Mouse (Mus musculus) urinary bladder, postnatal 10 days (tissue): ENCODE results near the gene Ehd1.
"Not testable (repeated sequence)": the region's sequence is repeated elsewhere in the genome, so short reads cannot be mapped to it uniquely, and the experiment has no call there.

Experiments used
- DNase-seq: peaks from one replicate; pipeline ENCODE4 v3.0.0; 2022; ENCODE audit warnings: low spot score

Gene Ehd1

GRCm38 (mm10) chr19:6302114-6302513 lies 25.6 kb downstream of the Ehd1 start:
- no peak for DNase-seq

DNA sequence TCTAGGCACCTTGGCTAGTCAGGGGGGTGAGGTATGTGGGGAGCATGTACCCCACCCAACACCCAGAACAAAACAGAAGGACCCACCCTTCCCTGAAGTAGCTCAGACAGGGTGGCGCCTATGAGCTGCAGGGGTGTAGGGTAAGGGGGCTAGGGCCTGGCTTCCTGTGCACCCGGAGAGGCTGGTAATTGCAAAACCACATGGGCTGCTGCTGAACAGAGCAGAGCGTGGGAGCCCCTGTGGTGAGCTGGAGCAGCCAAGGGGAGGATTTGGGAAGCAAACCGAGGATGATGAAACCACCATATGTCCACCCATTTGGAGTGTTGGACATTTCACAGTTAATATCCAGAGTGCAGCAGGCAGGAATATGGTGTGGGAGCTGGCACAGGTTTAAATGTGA lies 26.0 kb downstream of the Ehd1 start:
- no peak for DNase-seq

GRCm38 (mm10) chr19:6303831-6304230 lies 27.3 kb downstream of the Ehd1 start:
- DNase-seq = no peak

- DNase-seq = peak; percentile 80
Measured at GRCm38 (mm10) chr19:6304787-6305516, 28.4 kb downstream of the Ehd1 start.

- no peak for DNase-seq
Measured at GRCm38 (mm10) chr19:6305517-6306115, 29.1 kb downstream of the Ehd1 start.

GRCm38 (mm10) chr19:6306137-6306551 lies 29.6 kb downstream of the Ehd1 start, which contains the start of gene Cdc42bpg:
Cdc42bpg (plus strand) TSS chr19:6306456.
- peak; percentile 62 for DNase-seq

- peak; percentile 43 for DNase-seq
Measured at GRCm38 (mm10) chr19:6306586-6306985, 30.1 kb downstream of the Ehd1 start.

DNA sequence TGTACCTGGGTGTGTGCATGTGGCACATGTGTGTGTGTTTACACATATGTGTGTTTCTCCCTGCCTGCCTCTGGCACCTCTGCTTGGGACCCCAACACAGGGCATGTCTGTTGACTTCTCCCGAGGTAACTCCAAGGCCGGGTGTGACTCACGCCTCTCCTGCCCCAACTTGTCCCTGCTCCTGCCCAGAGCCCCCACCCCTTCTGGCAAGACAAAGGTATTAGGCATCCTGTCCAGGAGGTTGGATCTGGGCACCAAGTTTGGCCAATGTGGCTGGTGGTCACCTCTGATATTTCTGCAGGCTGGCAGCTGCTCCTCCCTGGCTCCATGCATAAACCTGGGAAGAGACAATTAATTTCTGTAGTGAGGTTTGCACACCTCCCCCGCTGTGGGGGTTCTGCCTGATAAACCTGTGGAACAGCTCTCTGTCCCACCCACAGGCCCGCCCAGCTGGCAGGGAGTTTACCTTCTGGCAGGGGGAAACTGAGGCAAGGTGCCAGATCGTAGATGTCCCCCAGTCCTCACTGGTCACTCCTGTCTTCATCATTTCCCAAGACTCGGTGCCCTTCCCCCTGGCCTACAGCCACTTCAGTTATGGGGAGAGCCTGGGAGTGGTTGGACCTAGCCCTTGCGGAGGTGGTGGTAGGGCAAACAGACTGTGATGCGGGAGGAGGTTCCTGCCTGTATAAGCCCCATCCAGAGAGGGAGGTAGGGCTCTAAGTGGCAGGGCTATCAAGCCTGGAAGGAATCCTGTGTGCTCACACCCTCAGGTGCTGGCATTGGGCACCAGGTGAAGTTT lies 31.4 kb downstream of the Ehd1 start:
- DNase-seq = no peak

DNA sequence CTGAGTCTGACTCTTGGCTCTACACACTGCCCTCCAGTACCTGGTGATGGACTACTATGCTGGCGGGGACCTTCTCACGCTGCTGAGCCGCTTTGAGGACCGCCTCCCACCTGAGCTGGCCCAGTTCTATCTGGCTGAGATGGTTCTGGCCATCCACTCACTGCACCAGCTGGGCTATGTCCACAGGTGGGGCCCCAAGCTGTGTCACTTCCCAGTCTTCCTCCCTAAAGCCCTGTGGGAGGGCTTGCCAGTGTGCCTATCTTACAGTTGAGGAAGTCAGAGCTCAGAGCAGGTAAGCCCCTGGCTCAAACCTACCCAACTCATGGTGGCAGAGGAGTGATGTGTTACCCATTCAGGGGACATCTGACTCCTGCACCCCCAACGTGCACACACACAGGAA lies 33.7 kb downstream of the Ehd1 start:
- no peak for DNase-seq

GRCm38 (mm10) chr19:6311783-6312182 lies 35.3 kb downstream of the Ehd1 start:
- DNase-seq = not testable (repeated sequence)

GRCm38 (mm10) chr19:6313796-6314195 lies 37.3 kb downstream of the Ehd1 start:
- no peak for DNase-seq

GRCm38 (mm10) chr19:6314513-6314912 lies 38.0 kb downstream of the Ehd1 start:
- no peak for DNase-seq

GRCm38 (mm10) chr19:6315573-6315972 lies 39.0 kb downstream of the Ehd1 start:
- DNase-seq = no peak

- no peak for DNase-seq
Measured at GRCm38 (mm10) chr19:6318145-6318544, 41.6 kb downstream of the Ehd1 start.

DNA sequence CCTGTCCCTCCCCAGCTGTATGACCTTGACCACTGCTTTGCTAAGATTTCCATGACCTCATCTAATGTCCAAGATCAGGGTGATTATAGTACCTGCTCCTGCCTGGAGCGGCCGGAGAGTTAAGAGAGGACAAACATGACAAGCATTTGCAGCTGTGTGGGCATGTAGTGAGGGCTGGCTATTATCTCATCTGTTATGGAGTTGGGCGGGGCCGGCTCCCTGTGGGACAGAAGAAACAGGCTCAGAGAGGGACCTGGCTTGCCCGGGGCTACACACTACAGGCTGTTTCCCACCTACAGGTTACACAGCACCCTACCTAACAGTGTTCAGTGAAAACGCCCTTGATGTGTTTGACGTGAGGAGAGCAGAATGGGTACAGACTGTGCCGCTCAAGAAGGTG lies 44.8 kb downstream of the Ehd1 start:
- no peak for DNase-seq

- DNase-seq = no peak
Measured at GRCm38 (mm10) chr19:6321786-6322621, 45.5 kb downstream of the Ehd1 start.

GRCm38 (mm10) chr19:6324751-6325150 lies 48.2 kb downstream of the Ehd1 start:
- no peak for DNase-seq

- DNase-seq = no peak
Measured at GRCm38 (mm10) chr19:6331178-6331577, 54.7 kb downstream of the Ehd1 start.

DNA sequence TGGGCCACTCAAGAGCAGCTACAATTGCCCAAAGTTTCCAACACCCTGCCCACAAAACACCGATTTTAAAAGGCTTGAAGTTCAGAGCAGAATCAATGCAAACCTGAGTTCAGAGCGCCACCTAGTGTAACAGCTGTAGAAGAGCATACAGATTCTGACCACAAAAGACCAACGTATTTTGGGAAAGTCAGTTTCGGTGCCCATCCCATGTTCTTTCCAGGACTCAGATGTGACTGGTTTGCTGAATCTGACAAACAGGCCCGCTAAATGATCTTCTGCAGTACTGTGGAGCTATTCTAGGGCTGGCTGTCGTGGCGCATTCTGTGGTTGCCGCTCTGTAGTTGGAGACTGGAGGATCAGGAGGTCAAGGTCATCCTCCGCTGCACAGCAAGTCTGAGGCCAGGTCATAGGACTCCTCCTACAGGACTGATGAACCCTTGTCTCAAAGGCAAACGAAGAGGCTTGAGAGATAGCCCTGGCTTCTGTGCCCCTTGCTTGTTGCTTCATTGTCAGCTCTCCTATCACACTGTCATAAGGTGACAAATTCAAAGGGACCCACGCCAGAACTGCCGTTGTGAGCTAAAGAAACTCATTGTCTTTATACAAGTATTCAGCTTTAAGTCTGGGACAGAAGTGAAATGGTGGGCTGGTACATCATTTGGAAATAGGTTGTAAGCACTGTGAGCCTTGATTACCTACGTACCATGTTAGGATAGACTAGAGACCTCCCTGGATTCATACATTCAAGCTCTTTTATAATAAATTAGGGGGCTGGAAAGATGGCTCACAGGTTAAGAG lies 55.4 kb downstream of the Ehd1 start:
- no peak for DNase-seq

GRCm38 (mm10) chr19:6333761-6334595 lies 57.5 kb downstream of the Ehd1 start:
- no peak for DNase-seq
